Mouse (Mus musculus): ENCODE data around the gene Nsun3. TPM values are rescaled to one million over a fixed set of nuclear protein-coding genes. Genes with fewer than 3 reads are reported as not detected.
"Not testable (repeated sequence)": the region's sequence is repeated elsewhere in the genome, so short reads cannot be mapped to it uniquely, and the experiment has no call there.

Nsun3 gene
- total RNA-seq, 2 experiments from 2014 or later = 4.0 to 6.7 TPM

GRCm38 (mm10) chr16:62753079-62753478 is 33.5 kb downstream of the Nsun3 start:
- no peak for DNase-seq

- DNase-seq = no peak
Measured at GRCm38 (mm10) chr16:62745875-62746274, 40.7 kb downstream of the Nsun3 start.

GRCm38 (mm10) chr16:62734359-62734758 is 52.3 kb downstream of the Nsun3 start:
- no peak for DNase-seq

GRCm38 (mm10) chr16:62730291-62730690 is 56.3 kb downstream of the Nsun3 start:
- DNase-seq = no peak

DNA sequence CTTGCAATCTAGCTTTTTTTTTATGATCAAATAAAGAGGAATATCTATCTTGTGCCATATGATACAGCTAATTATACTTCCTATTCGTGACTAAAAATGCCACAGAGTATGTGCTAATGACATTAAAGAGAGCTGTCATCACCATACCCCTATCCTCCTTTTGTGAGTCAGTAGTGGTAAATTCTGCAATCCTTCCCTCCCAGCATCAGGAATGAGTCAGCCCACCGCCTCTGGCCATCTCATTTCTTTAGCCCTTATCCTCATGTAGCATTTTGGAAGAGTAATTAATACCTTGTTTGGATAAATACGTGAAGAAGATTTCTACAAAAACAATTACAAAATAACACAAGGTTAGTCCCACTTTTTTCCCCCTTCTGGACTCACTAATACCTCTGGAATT is 56.8 kb downstream of the Nsun3 start:
- no peak for DNase-seq

- not testable (repeated sequence) for DNase-seq
Measured at GRCm38 (mm10) chr16:62718255-62718654, 68.4 kb downstream of the Nsun3 start.

GRCm38 (mm10) chr16:62690436-62690835 is 96.2 kb downstream of the Nsun3 start:
- no peak for DNase-seq

DNA sequence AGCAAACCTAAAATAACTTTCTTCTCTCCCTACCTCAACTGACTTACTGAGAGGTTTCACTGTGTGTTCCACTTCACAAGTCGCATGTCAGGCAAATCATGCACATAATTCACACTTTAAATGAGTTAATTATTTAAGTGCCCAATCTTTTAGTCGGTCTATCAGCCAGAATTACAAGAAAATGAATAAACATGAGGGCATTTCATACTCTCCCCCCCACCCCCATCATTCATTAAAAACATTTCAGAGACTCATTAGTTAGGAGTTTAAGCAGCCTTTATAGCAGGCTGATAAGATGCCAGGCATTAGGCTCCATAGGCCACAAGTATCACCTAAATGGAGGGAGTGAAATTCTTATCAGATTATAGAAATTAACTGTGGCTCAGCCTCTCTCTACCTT is 100.5 kb downstream of the Nsun3 start:
- no peak for DNase-seq

- DNase-seq = no peak
Measured at GRCm38 (mm10) chr16:62685494-62685893, 101.1 kb downstream of the Nsun3 start.

Small RNAs within 50 kb of the gene (microRNA-seq; reads per million reads assigned to microRNA genes)
- gene Gm25986 (ENCODE audit: borderline replicate concordance in 2 of 2) = 0 reads per million in 2 experiments

Other genes starting within 250 kb of the Nsun3 start
- gene Stx19, start 27.9 kb upstream of the Nsun3 start, total RNA-seq (2021) = not detected
- 1 to 10 TPM; 4.2 to 4.9 TPM for gene Arl13b, start 60.2 kb upstream of the Nsun3 start, total RNA-seq (2021)
- gene Pros1, start 67.5 kb upstream of the Nsun3 start, total RNA-seq (2021) = 1 to 10 TPM; 7.3 to 9.2 TPM